Mouse (Mus musculus) midbrain, postnatal 0 days (tissue): ENCODE results near the gene Arhgef25. TPM values are rescaled to one million over a fixed set of nuclear protein-coding genes. Genes with fewer than 3 reads are reported as not detected.
A peak's percentile ranks its signal among the peaks of the same experiment; 100 is the strongest.

Experiments used
- ATAC-seq: fragments of 200-750 bp; cut with Nextera tagmentation; 2 replicates; pipeline ENCODE4 v1.8.0; 2017; ENCODE audit warnings: moderate number of reproducible peaks, mild to moderate bottlenecking, moderate TSS enrichment, moderate library complexity; ENCODE audit not compliant: low FRiP score
- DNase-seq: peaks from one replicate; pipeline ENCODE4 v3.0.0-alpha.2; 2015; ENCODE audit warnings: low spot score
- H3K27ac ChIP-seq: fragments of 300-500 bp; sonication (generic); 2 replicates; pipeline ENCODE4 v1.5.1; 2014; ENCODE audit warnings: low read depth, mild to moderate bottlenecking, low read length, mixed read lengths
- H3K27me3 ChIP-seq: fragments of 300-500 bp; sonication (generic); 2 replicates; pipeline ENCODE4 v1.6.1; 2014; ENCODE audit warnings: low read length, control low read depth, mixed read lengths; ENCODE audit not compliant: insufficient read depth
- H3K36me3 ChIP-seq: fragments of 300-500 bp; sonication (generic); 2 replicates; pipeline ENCODE4 v1.6.1; 2014; ENCODE audit warnings: low read length, control low read depth, mixed read lengths; ENCODE audit not compliant: insufficient read depth
- H3K4me1 ChIP-seq: fragments of 300-500 bp; sonication (generic); 2 replicates; pipeline ENCODE4 v1.6.1; 2014; ENCODE audit warnings: mild to moderate bottlenecking, control low read depth, antibody characterized with exemption, low read length, mixed read lengths; ENCODE audit not compliant: insufficient read depth
- H3K4me2 ChIP-seq: fragments of 300-500 bp; sonication (generic); 2 replicates; pipeline ENCODE4 v1.6.1; 2014; ENCODE audit warnings: low read depth, mild to moderate bottlenecking, low read length, mixed read lengths; ENCODE audit not compliant: poor library complexity, severe bottlenecking
- H3K4me3 ChIP-seq: fragments of 300-500 bp; sonication (generic); 2 replicates; pipeline ENCODE4 v1.5.1; 2014; ENCODE audit warnings: low read depth, mild to moderate bottlenecking, low read length, moderate library complexity
- H3K9ac ChIP-seq: fragments of 300-500 bp; sonication (generic); replicated peaks from 2 replicates; pipeline ENCODE4 v1.6.1; 2014; ENCODE audit warnings: mild to moderate bottlenecking, low read length, moderate library complexity, mixed read lengths; ENCODE audit not compliant: poor library complexity, severe bottlenecking
- H3K9me3 ChIP-seq: fragments of 300-500 bp; sonication (generic); 2 replicates; pipeline ENCODE4 v1.6.1; 2016; ENCODE audit warnings: low read length, control low read depth
- CTCF ChIP-seq: IDR thresholded peaks from 2 replicates; pipeline ENCODE4 v1.5.1; 2016; ENCODE audit warnings: antibody characterized with exemption, mild to moderate bottlenecking
- WGBS: fragments of 180-500 bp; shearing (Covaris S2); extraction: QIAGEN DNeasy Blood & Tissue Kit; methylation state at CpG from one replicate; pipeline ENCODE4 v1.1.7; 2014; 5-methylcytosine and 5-hydroxymethylcytosine counted together
- polyA plus RNA-seq: library from polyadenylated mRNA; unstranded; fragments of >200 nt; fragmentation: Nextera tagmentation; extraction: Ambion mirVana; gene quantifications from 2 replicates; pipeline ENCODE4 v1.2.1, GENCODE M21; 2015
- total RNA-seq: library from RNA; depleted of rRNA; stranded (reverse); fragments of >200 nt; gene quantifications from 2 replicates; pipeline ENCODE4 v1.2.3, GENCODE M21; 2014

Arhgef25 gene
- total and polyA plus RNA-seq, 2 experiments from 2014 or later = 13.5 to 48.8 TPM

DNA sequence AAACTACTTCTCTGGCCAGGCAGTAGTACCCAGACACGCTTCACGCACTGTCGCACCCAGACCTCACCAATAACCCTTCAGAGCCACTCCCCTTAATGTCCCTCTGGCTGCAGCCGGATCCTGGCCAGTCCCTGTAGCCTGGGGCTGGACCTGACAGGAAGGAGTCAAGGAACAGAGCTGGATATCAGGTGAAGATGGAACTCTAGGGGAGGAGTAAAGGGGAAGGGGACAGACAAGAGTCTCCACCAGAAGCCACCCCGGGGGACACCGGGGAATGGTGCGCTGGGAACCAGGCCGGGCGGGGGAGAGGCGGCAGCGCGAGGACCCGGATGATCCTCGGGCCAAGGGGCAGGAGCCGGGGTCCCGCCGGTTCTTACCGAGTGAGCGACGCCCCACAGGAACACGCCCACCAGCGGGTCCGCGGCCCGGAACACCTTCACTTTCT, 21.1 kb upstream of the Arhgef25 start:
- Histone ChIP-seq H3K9ac (peak overlapping the region; percentile 85), H3K27ac (peak overlapping the region; percentile 74), H3K36me3 (peaks cover 14% of the 10 kb centered on the region), H3K4me3 (peak overlapping the region; percentile 84), H3K9me3 (no peaks in the 10 kb centered on the region), H3K4me2 (peak overlapping the region; percentile 93), H3K4me1 (peaks cover 9% of the 10 kb centered on the region), H3K27me3 (no peaks in the 10 kb centered on the region)
- no peak for DNase-seq
- TF ChIP-seq CTCF = no peak
- WGBS = under 1% methylated on average over 22 of the region's 25 CpGs
- peak; percentile 59 for ATAC-seq

DNA sequence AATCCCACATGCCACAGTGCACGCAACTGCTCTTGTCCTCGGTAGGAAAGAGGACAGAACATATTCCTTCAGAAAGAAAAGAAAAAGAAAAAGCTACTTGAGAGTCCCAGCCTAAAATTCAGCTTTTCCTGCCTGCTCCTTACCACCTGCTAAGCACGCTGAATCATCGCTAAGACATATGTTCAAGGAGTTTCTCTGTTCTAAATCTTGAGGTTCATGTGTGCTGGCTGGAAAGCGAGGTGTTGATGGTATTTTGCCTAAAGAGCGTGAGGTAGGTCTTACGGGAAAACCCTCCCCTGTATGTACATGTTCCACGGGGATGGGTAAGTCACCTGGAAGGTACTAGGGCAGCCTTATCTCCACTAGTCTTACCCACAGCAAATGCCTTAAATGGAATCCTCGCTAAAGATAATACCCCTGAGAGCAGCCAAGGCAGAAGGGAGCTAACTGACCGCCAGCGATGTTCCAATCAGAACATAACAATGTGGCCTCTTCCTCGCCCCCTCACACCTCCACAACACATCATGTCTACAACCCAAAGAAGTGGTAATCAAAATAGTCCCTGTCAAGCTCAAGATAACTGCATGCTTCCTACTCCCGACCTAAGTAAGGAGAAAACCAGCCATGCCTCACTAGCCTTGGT, 20.2 kb upstream of the Arhgef25 start:
- Histone ChIP-seq H3K4me2 (peak overlapping the region; percentile 93), H3K27me3 (no peaks in the 10 kb centered on the region), H3K36me3 (peaks cover 23% of the 10 kb centered on the region), H3K4me1 (peaks cover 9% of the 10 kb centered on the region), H3K9me3 (no peaks in the 10 kb centered on the region), H3K27ac (no peak overlapping the region), H3K9ac (peak overlapping the region; percentile 85), H3K4me3 (peak overlapping the region; percentile 84; the same call in 1 of the 2 replicates)
- WGBS = 88% methylated on average over 13 of the region's 13 CpGs
- no peak for DNase-seq
- no peak for TF ChIP-seq CTCF
- ATAC-seq = no peak

DNA sequence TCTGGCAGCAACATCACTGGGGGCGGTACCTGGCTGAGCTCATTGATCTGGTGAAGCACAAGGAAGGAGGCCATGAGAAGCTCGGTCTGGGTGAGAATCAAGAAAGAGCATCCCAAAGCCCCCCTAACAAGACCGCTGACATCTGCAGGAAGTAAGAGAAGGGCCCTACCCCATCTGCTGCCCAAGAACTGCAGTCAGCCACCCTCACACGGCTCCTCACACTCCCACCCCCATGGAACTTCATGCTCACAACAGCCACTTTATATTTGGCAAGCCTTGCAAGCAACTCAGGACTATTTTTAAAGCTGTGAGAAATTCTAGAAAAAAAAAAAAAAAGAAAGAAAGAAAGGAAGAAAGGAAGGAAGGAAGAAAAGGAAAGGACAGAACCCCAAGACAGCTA, 19.0 kb upstream of the Arhgef25 start:
- Histone ChIP-seq H3K9ac (no peak overlapping the region), H3K27ac (no peak overlapping the region), H3K4me1 (peaks cover 9% of the 10 kb centered on the region), H3K36me3 (peaks cover 30% of the 10 kb centered on the region), H3K4me3 (no peak overlapping the region), H3K4me2 (no peak overlapping the region), H3K9me3 (no peaks in the 10 kb centered on the region), H3K27me3 (no peaks in the 10 kb centered on the region)
- no peak for DNase-seq
- no peak for TF ChIP-seq CTCF
- WGBS = 86% methylated on average over 4 of the region's 4 CpGs
- no peak for ATAC-seq

DNA sequence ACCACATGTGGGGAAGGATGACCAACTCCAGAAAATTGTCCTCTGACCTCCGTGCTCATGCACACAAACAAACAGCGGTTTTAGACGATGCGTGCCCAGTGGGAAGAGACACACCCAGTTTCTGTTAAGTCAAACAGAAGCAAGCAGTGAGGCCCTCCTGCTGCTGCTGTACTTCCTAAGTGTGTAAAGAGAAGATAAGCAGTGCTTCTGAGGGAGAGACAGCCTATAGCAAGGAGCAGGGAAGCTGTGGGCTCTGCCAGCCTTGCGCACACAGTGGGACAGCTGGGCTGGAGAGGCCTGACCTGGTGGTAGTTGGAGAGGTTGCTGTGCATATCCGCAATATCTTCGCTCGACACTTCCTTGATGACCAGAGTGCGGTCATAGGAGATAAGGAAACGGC, 15.5 kb upstream of the Arhgef25 start:
- Histone ChIP-seq H3K4me2 (no peak overlapping the region), H3K36me3 (peaks cover 40% of the 10 kb centered on the region), H3K4me1 (peaks cover 3% of the 10 kb centered on the region), H3K27ac (no peak overlapping the region), H3K27me3 (no peaks in the 10 kb centered on the region), H3K9me3 (no peaks in the 10 kb centered on the region), H3K4me3 (no peak overlapping the region), H3K9ac (no peak overlapping the region)
- no peak for DNase-seq
- no peak for TF ChIP-seq CTCF
- ATAC-seq = no peak
- 94% methylated on average over 10 of the region's 10 CpGs for WGBS

DNA sequence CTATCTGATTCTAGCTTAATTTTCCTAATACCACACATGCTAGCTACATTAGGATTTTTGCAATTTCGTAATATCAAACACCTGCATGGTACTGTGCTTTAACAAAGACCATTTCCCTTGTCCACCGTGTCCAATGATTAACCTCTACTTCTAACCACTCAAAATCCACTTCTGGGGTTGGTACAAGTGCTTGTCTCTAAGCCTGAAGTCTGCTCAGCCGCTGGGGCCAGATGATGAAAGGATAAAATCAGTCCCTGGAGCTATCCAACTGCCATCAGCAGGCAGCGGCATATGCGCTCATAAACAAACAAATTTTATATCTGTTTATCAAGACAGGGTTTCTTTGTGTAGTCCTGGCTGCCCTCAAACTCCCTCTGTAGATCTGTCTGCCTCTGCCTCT, 14.7 kb upstream of the Arhgef25 start:
- no peak for DNase-seq
- Histone ChIP-seq H3K4me2 (no peak overlapping the region), H3K4me3 (no peak overlapping the region), H3K36me3 (peaks cover 44% of the 10 kb centered on the region), H3K27ac (no peak overlapping the region), H3K4me1 (no peaks in the 10 kb centered on the region), H3K9me3 (no peaks in the 10 kb centered on the region), H3K27me3 (no peaks in the 10 kb centered on the region), H3K9ac (no peak overlapping the region)
- no peak for TF ChIP-seq CTCF
- ATAC-seq = no peak
- WGBS = 91% methylated on average over 5 of the region's 5 CpGs

DNA sequence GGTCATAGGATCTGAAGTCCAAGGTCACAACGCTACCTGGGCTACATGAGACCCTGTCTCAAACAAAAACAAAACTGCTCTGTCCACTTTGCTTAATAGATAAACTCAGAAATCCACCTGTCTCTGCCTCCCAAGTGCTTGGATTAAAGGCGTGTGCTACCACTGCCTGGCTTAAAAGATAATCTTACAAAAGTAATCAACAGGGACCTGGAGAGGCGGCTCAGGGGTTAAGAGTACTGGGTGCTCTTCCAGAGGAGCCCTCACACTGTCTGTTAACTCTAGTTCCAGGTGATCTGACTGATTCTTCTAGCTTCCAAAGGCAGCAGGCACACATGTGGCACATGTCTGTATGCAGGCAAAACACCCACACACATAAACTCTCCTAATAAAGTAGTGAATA, 13.2 kb upstream of the Arhgef25 start:
- H3K9me3 ChIP-seq = no peaks in the 10 kb centered on the region

More for the DNA sequence above, 13.2 kb upstream of the Arhgef25 start:
- Histone ChIP-seq H3K4me1 (no peaks in the 10 kb centered on the region), H3K4me2 (no peak overlapping the region), H3K9ac (no peak overlapping the region), H3K27me3 (no peaks in the 10 kb centered on the region), H3K27ac (no peak overlapping the region), H3K4me3 (no peak overlapping the region), H3K36me3 (peaks cover 52% of the 10 kb centered on the region)
- ATAC-seq (no peak), DNase-seq (no peak)
- 94% methylated on average over 3 of the region's 3 CpGs for WGBS
- TF ChIP-seq CTCF = no peak
